Mouse (Mus musculus): Measurements from ENCODE around the gene Capsl. TPM values are rescaled to one million over a fixed set of nuclear protein-coding genes. Genes with fewer than 3 reads are reported as not detected.

Gene Capsl
- polyA plus RNA-seq, 1 experiment from 2014 or later: 6.0 TPM

- no peaks in the 10 kb centered on the region for H3K36me3 ChIP-seq (ENCODE audit: control insufficient read depth, insufficient read depth, low read length)
- no peaks in the 10 kb centered on the region for H3K9me3 ChIP-seq (ENCODE audit: control insufficient read depth, low read length)
- no peaks in the 10 kb centered on the region; the same call in 1 of the 2 replicates for H3K4me1 ChIP-seq (replicated peaks; ENCODE audit: control insufficient read depth, insufficient read depth, low read length)
- no peak overlapping the region for H3K9ac ChIP-seq (ENCODE audit: low read length)
- DNase-seq (ENCODE audit: low spot score): no peak
- WGBS: 35% methylated on average over 7 of the region's 7 CpGs
- H3K27ac ChIP-seq (ENCODE audit: low read depth): no peak overlapping the region
- ATAC-seq (replicated peaks; ENCODE audit: low FRiP score, low TSS enrichment, low read depth): no peak
- H3K4me3 ChIP-seq (ENCODE audit: low read depth, low read length): no peak overlapping the region
- H3K4me2 ChIP-seq (ENCODE audit: low read length): no peak overlapping the region
- H3K27me3 ChIP-seq (replicated peaks; ENCODE audit: control insufficient read depth, insufficient read depth, low read length): no peaks in the 10 kb centered on the region
Observed at GRCm38 (mm10) chr15:9463521-9464027, 27.7 kb downstream of the Capsl start.

- H3K36me3 ChIP-seq (ENCODE audit: control insufficient read depth, insufficient read depth, low read length): no peaks in the 10 kb centered on the region
- H3K27ac ChIP-seq (ENCODE audit: low read depth): no peak overlapping the region
- H3K27me3 ChIP-seq (replicated peaks; ENCODE audit: control insufficient read depth, insufficient read depth, low read length): no peaks in the 10 kb centered on the region
- ATAC-seq (replicated peaks; ENCODE audit: low FRiP score, low TSS enrichment, low read depth) (no peak), DNase-seq (ENCODE audit: low spot score) (no peak)
- H3K9ac ChIP-seq (ENCODE audit: low read length): no peak overlapping the region
- WGBS: 20% methylated on average over 1 of the region's 1 CpGs
- H3K4me1 ChIP-seq (replicated peaks; ENCODE audit: control insufficient read depth, insufficient read depth, low read length): no peaks in the 10 kb centered on the region; the same call in 1 of the 2 replicates
- no peak overlapping the region for H3K4me3 ChIP-seq (ENCODE audit: low read depth, low read length)
- H3K9me3 ChIP-seq (ENCODE audit: control insufficient read depth, low read length): no peaks in the 10 kb centered on the region
- no peak overlapping the region for H3K4me2 ChIP-seq (ENCODE audit: low read length)
Observed at GRCm38 (mm10) chr15:9464039-9464438, 28.2 kb downstream of the Capsl start.

GRCm38 (mm10) chr15:9471053-9471685, 35.3 kb downstream of the Capsl start:
- H3K4me2 ChIP-seq (ENCODE audit: low read length): no peak overlapping the region
- ATAC-seq (replicated peaks; ENCODE audit: low FRiP score, low TSS enrichment, low read depth) (no peak), DNase-seq (ENCODE audit: low spot score) (no peak)
- no peaks in the 10 kb centered on the region for H3K27me3 ChIP-seq (replicated peaks; ENCODE audit: control insufficient read depth, insufficient read depth, low read length)
- H3K9me3 ChIP-seq (ENCODE audit: control insufficient read depth, low read length): no peaks in the 10 kb centered on the region
- H3K4me3 ChIP-seq (ENCODE audit: low read depth, low read length): no peak overlapping the region
- no peak overlapping the region for H3K27ac ChIP-seq (ENCODE audit: low read depth)
- H3K36me3 ChIP-seq (ENCODE audit: control insufficient read depth, insufficient read depth, low read length): no peaks in the 10 kb centered on the region
- no peak overlapping the region for H3K9ac ChIP-seq (ENCODE audit: low read length)
- WGBS: 85% methylated on average over 4 of the region's 4 CpGs
- H3K4me1 ChIP-seq (replicated peaks; ENCODE audit: control insufficient read depth, insufficient read depth, low read length): no peaks in the 10 kb centered on the region

- 29% methylated on average over 3 of the region's 3 CpGs for WGBS
- no peaks in the 10 kb centered on the region for H3K9me3 ChIP-seq (ENCODE audit: control insufficient read depth, low read length)
Observed at GRCm38 (mm10) chr15:9472167-9472566, 36.3 kb downstream of the Capsl start.

DNA sequence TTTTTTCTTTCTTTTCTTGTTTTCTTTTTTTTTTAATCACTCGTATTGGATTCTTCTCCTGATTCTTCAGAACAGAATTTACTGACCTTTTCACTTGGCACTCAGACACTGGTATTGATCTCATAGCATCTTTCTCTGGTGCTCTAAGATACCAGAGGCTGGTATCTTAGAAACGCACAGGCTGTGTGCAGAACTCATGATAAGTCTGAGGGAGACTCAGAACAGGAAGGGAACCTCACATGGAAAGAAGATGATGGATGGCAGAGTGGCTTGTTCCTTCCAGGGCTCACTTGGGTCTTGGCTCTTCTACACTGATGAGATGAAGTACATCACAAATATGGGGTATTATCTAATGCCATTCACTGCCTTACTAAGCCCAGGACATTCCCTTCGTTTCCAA, 36.8 kb downstream of the Capsl start:
- Histone ChIP-seq H3K27me3 (replicated peaks; ENCODE audit: control insufficient read depth, insufficient read depth, low read length) (no peaks in the 10 kb centered on the region), H3K9me3 (ENCODE audit: control insufficient read depth, low read length) (no peaks in the 10 kb centered on the region), H3K4me2 (ENCODE audit: low read length) (no peak overlapping the region), H3K27ac (ENCODE audit: low read depth) (no peak overlapping the region), H3K4me1 (replicated peaks; ENCODE audit: control insufficient read depth, insufficient read depth, low read length) (no peaks in the 10 kb centered on the region), H3K4me3 (ENCODE audit: low read depth, low read length) (no peak overlapping the region), H3K36me3 (ENCODE audit: control insufficient read depth, insufficient read depth, low read length) (no peaks in the 10 kb centered on the region), H3K9ac (ENCODE audit: low read length) (no peak overlapping the region)
- DNase-seq (ENCODE audit: low spot score) (no peak), ATAC-seq (replicated peaks; ENCODE audit: low FRiP score, low TSS enrichment, low read depth) (no peak)
- 67% methylated on average over 3 of the region's 3 CpGs for WGBS

More at GRCm38 (mm10) chr15:9472167-9472566, 36.3 kb downstream of the Capsl start:
- ATAC-seq (replicated peaks; ENCODE audit: low FRiP score, low TSS enrichment, low read depth) (no peak), DNase-seq (ENCODE audit: low spot score) (no peak)
- Histone ChIP-seq H3K4me1 (replicated peaks; ENCODE audit: control insufficient read depth, insufficient read depth, low read length) (no peaks in the 10 kb centered on the region), H3K27ac (ENCODE audit: low read depth) (no peak overlapping the region), H3K9ac (ENCODE audit: low read length) (no peak overlapping the region), H3K4me3 (ENCODE audit: low read depth, low read length) (no peak overlapping the region), H3K27me3 (replicated peaks; ENCODE audit: control insufficient read depth, insufficient read depth, low read length) (no peaks in the 10 kb centered on the region), H3K4me2 (ENCODE audit: low read length) (no peak overlapping the region), H3K36me3 (ENCODE audit: control insufficient read depth, insufficient read depth, low read length) (no peaks in the 10 kb centered on the region)

DNA sequence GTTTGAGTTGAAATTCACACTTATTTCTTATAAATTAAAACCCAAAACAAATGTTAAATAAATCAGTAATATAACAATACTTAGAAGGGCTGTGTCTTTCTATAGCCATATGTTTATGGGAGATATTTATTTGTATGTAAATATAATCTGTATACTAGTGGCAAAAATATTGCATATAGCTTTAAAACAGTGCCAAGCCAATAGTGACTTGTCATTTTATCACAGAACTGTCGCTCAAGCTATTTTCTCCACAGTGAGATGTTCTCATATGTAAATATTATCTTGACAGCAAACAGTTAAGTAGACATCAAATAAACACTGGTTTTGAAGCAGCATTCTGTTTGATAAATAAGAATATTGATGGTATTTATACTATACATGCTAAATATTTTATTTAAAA, 37.4 kb downstream of the Capsl start:
- H3K4me3 ChIP-seq (ENCODE audit: low read depth, low read length): no peak overlapping the region
- H3K36me3 ChIP-seq (ENCODE audit: control insufficient read depth, insufficient read depth, low read length): no peaks in the 10 kb centered on the region
- no peak overlapping the region for H3K9ac ChIP-seq (ENCODE audit: low read length)
- no peaks in the 10 kb centered on the region for H3K9me3 ChIP-seq (ENCODE audit: control insufficient read depth, low read length)
- no peak overlapping the region for H3K27ac ChIP-seq (ENCODE audit: low read depth)
- no peak for ATAC-seq (replicated peaks; ENCODE audit: low FRiP score, low TSS enrichment, low read depth)
- no peak for DNase-seq (ENCODE audit: low spot score)
- no peak overlapping the region for H3K4me2 ChIP-seq (ENCODE audit: low read length)
- no peaks in the 10 kb centered on the region for H3K27me3 ChIP-seq (replicated peaks; ENCODE audit: control insufficient read depth, insufficient read depth, low read length)
- no peaks in the 10 kb centered on the region for H3K4me1 ChIP-seq (replicated peaks; ENCODE audit: control insufficient read depth, insufficient read depth, low read length)
- 78% methylated on average over 1 of the region's 1 CpGs for WGBS

GRCm38 (mm10) chr15:9489417-9490118, 53.7 kb downstream of the Capsl start:
- Histone ChIP-seq H3K4me1 (replicated peaks; ENCODE audit: control insufficient read depth, insufficient read depth, low read length) (no peaks in the 10 kb centered on the region), H3K27ac (ENCODE audit: low read depth) (no peak overlapping the region), H3K9me3 (ENCODE audit: control insufficient read depth, low read length) (no peaks in the 10 kb centered on the region), H3K36me3 (ENCODE audit: control insufficient read depth, insufficient read depth, low read length) (no peaks in the 10 kb centered on the region), H3K4me2 (ENCODE audit: low read length) (no peak overlapping the region), H3K27me3 (replicated peaks; ENCODE audit: control insufficient read depth, insufficient read depth, low read length) (no peaks in the 10 kb centered on the region), H3K9ac (ENCODE audit: low read length) (no peak overlapping the region), H3K4me3 (ENCODE audit: low read depth, low read length) (no peak overlapping the region)
- DNase-seq (ENCODE audit: low spot score) (no peak), ATAC-seq (replicated peaks; ENCODE audit: low FRiP score, low TSS enrichment, low read depth) (no peak)
- WGBS: 90% methylated on average over 2 of the region's 2 CpGs

GRCm38 (mm10) chr15:9492077-9492476, 56.2 kb downstream of the Capsl start:
- Histone ChIP-seq H3K27ac (ENCODE audit: low read depth) (no peak overlapping the region), H3K27me3 (replicated peaks; ENCODE audit: control insufficient read depth, insufficient read depth, low read length) (no peaks in the 10 kb centered on the region), H3K4me3 (ENCODE audit: low read depth, low read length) (no peak overlapping the region), H3K9me3 (ENCODE audit: control insufficient read depth, low read length) (no peaks in the 10 kb centered on the region), H3K36me3 (ENCODE audit: control insufficient read depth, insufficient read depth, low read length) (no peaks in the 10 kb centered on the region), H3K4me2 (ENCODE audit: low read length) (no peak overlapping the region), H3K9ac (ENCODE audit: low read length) (no peak overlapping the region), H3K4me1 (replicated peaks; ENCODE audit: control insufficient read depth, insufficient read depth, low read length) (no peaks in the 10 kb centered on the region)
- DNase-seq (ENCODE audit: low spot score): no peak
- WGBS: 56% methylated on average over 3 of the region's 3 CpGs
- ATAC-seq (replicated peaks; ENCODE audit: low FRiP score, low TSS enrichment, low read depth): no peak

All from intestine, embryonic 14.5 days (tissue).